Mouse (Mus musculus) layer of hippocampus, adult 9-10 months (tissue): ENCODE data around the gene Cpvl.

Experiments
- DNase-seq: peaks from one replicate; pipeline ENCODE4 v3.0.0; 2022; ENCODE audit warnings: low spot score

The Cpvl gene

GRCm38 (mm10) chr6:53937143-53938134 is 41.0 kb downstream of the Cpvl start:
- DNase-seq = no peak

GRCm38 (mm10) chr6:53931605-53932004 is 46.9 kb downstream of the Cpvl start:
- DNase-seq = no peak

GRCm38 (mm10) chr6:53929858-53930257 is 48.6 kb downstream of the Cpvl start:
- no peak for DNase-seq

- DNase-seq = no peak
Observed at GRCm38 (mm10) chr6:53926197-53926596, 52.3 kb downstream of the Cpvl start.

GRCm38 (mm10) chr6:53925192-53925591 is 53.3 kb downstream of the Cpvl start:
- DNase-seq = no peak

- no peak for DNase-seq
Observed at GRCm38 (mm10) chr6:53920041-53920440, 58.4 kb downstream of the Cpvl start.

GRCm38 (mm10) chr6:53917026-53917558 is 61.4 kb downstream of the Cpvl start:
- no peak for DNase-seq

- DNase-seq = no peak
Observed at GRCm38 (mm10) chr6:53915347-53915746, 63.1 kb downstream of the Cpvl start.

GRCm38 (mm10) chr6:53913151-53913550 is 65.3 kb downstream of the Cpvl start:
- no peak for DNase-seq

- DNase-seq = no peak
Observed at GRCm38 (mm10) chr6:53912112-53912782, 66.2 kb downstream of the Cpvl start.

- DNase-seq = no peak
Observed at GRCm38 (mm10) chr6:53909986-53910385, 68.5 kb downstream of the Cpvl start.

- no peak for DNase-seq
Observed at GRCm38 (mm10) chr6:53909446-53909845, 69.0 kb downstream of the Cpvl start.

- no peak for DNase-seq
Observed at GRCm38 (mm10) chr6:53906871-53907270, 71.6 kb downstream of the Cpvl start.

- DNase-seq = no peak
Observed at GRCm38 (mm10) chr6:53906051-53906462, 72.4 kb downstream of the Cpvl start.

GRCm38 (mm10) chr6:53905576-53905975 is 72.9 kb downstream of the Cpvl start:
- no peak for DNase-seq

- no peak for DNase-seq
Observed at GRCm38 (mm10) chr6:53904703-53905395, 73.6 kb downstream of the Cpvl start.

- no peak for DNase-seq
Observed at GRCm38 (mm10) chr6:53904186-53904585, 74.3 kb downstream of the Cpvl start.

- DNase-seq = no peak
Observed at GRCm38 (mm10) chr6:53901741-53902140, 76.7 kb downstream of the Cpvl start.

- DNase-seq = no peak
Observed at GRCm38 (mm10) chr6:53897872-53898464, 80.5 kb downstream of the Cpvl start.

GRCm38 (mm10) chr6:53897126-53897525 is 81.3 kb downstream of the Cpvl start:
- DNase-seq = no peak

GRCm38 (mm10) chr6:53893731-53894130 is 84.7 kb downstream of the Cpvl start:
- DNase-seq = no peak

- no peak for DNase-seq
Observed at GRCm38 (mm10) chr6:53891109-53891508, 87.4 kb downstream of the Cpvl start.
